Mouse (Mus musculus): ENCODE measurements around the gene Gm960. TPM values are rescaled to one million over a fixed set of nuclear protein-coding genes. Genes with fewer than 3 reads are reported as not detected.

The Gm960 gene
- polyA plus RNA-seq, 1 experiment from 2014 or later, result 7.6 TPM

GRCm38 (mm10) chr19:4739762-4740161, 41.3 kb upstream of the Gm960 start:
- Histone ChIP-seq H3K36me3 (ENCODE audit: control insufficient read depth, insufficient read depth, low read length) (peaks cover 94% of the 10 kb centered on the region), H3K27ac (replicated peaks; ENCODE audit: low read depth, low read length) (no peak overlapping the region), H3K4me1 (ENCODE audit: control insufficient read depth, insufficient read depth, low read length) (no peaks in the 10 kb centered on the region), H3K9me3 (ENCODE audit: control insufficient read depth, low read length) (no peaks in the 10 kb centered on the region), H3K9ac (replicated peaks; ENCODE audit: low read length) (no peak overlapping the region), H3K27me3 (ENCODE audit: control insufficient read depth, insufficient read depth, low read length) (no peaks in the 10 kb centered on the region), H3K4me3 (replicated peaks; ENCODE audit: low read depth, low read length) (no peak overlapping the region), H3K4me2 (ENCODE audit: low read length) (no peak overlapping the region)
- DNase-seq, result no peak
- ATAC-seq (ENCODE audit: low FRiP score, low TSS enrichment), result no peak
- WGBS, result 93% methylated on average over 5 of the region's 5 CpGs

- no peak overlapping the region for H3K9ac ChIP-seq (replicated peaks; ENCODE audit: low read length)
- no peak for ATAC-seq (ENCODE audit: low FRiP score, low TSS enrichment)
- no peak overlapping the region for H3K4me2 ChIP-seq (ENCODE audit: low read length)
- no peaks in the 10 kb centered on the region for H3K9me3 ChIP-seq (ENCODE audit: control insufficient read depth, low read length)
- WGBS, result 90% methylated on average over 11 of the region's 11 CpGs
- no peak for DNase-seq
- no peaks in the 10 kb centered on the region for H3K27me3 ChIP-seq (ENCODE audit: control insufficient read depth, insufficient read depth, low read length)
- no peak overlapping the region for H3K27ac ChIP-seq (replicated peaks; ENCODE audit: low read depth, low read length)
- H3K4me3 ChIP-seq (replicated peaks; ENCODE audit: low read depth, low read length), result no peak overlapping the region
- H3K36me3 ChIP-seq (ENCODE audit: control insufficient read depth, insufficient read depth, low read length), result peaks cover 94% of the 10 kb centered on the region
- no peaks in the 10 kb centered on the region for H3K4me1 ChIP-seq (ENCODE audit: control insufficient read depth, insufficient read depth, low read length)
These were observed 40.6 kb upstream of the Gm960 start for GRCm38 (mm10) chr19:4739053-4739452.

- no peak for DNase-seq
- Histone ChIP-seq H3K36me3 (ENCODE audit: control insufficient read depth, insufficient read depth, low read length) (peaks cover 98% of the 10 kb centered on the region), H3K9me3 (ENCODE audit: control insufficient read depth, low read length) (no peaks in the 10 kb centered on the region), H3K27me3 (ENCODE audit: control insufficient read depth, insufficient read depth, low read length) (no peaks in the 10 kb centered on the region), H3K4me1 (ENCODE audit: control insufficient read depth, insufficient read depth, low read length) (no peaks in the 10 kb centered on the region), H3K27ac (replicated peaks; ENCODE audit: low read depth, low read length) (no peak overlapping the region), H3K9ac (replicated peaks; ENCODE audit: low read length) (no peak overlapping the region), H3K4me2 (ENCODE audit: low read length) (no peak overlapping the region), H3K4me3 (replicated peaks; ENCODE audit: low read depth, low read length) (no peak overlapping the region)
- no peak for ATAC-seq (ENCODE audit: low FRiP score, low TSS enrichment)
- 90% methylated on average over 13 of the region's 13 CpGs for WGBS
These were observed 39.4 kb upstream of the Gm960 start for GRCm38 (mm10) chr19:4737866-4738265.

GRCm38 (mm10) chr19:4733052-4733451, 34.6 kb upstream of the Gm960 start:
- H3K9me3 ChIP-seq (ENCODE audit: control insufficient read depth, low read length), result no peaks in the 10 kb centered on the region
- no peak for ATAC-seq (ENCODE audit: low FRiP score, low TSS enrichment)
- H3K27ac ChIP-seq (replicated peaks; ENCODE audit: low read depth, low read length), result no peak overlapping the region
- H3K4me2 ChIP-seq (ENCODE audit: low read length), result no peak overlapping the region
- 90% methylated on average over 3 of the region's 3 CpGs for WGBS
- no peaks in the 10 kb centered on the region for H3K27me3 ChIP-seq (ENCODE audit: control insufficient read depth, insufficient read depth, low read length)
- no peak for DNase-seq
- no peak overlapping the region for H3K4me3 ChIP-seq (replicated peaks; ENCODE audit: low read depth, low read length)
- no peaks in the 10 kb centered on the region for H3K4me1 ChIP-seq (ENCODE audit: control insufficient read depth, insufficient read depth, low read length)
- H3K36me3 ChIP-seq (ENCODE audit: control insufficient read depth, insufficient read depth, low read length), result peaks cover 95% of the 10 kb centered on the region
- H3K9ac ChIP-seq (replicated peaks; ENCODE audit: low read length), result no peak overlapping the region

DNA sequence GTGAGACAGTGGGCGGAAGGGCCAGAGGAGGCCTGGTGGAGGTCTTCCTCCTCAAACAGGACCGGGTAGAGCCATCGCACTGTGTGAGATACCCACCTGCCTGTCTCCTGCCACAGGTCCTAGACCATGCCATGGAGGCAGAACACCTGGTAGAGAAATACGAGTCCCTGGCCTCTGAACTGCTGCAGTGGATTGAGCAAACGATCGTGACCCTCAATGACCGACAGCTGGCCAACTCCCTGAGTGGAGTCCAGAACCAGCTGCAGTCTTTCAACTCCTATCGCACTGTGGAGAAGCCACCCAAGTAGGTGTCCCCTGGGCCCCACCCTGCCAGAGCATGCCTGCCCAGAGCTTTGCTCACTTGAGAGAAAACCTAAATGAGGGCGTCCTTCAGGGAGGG, 30.7 kb upstream of the Gm960 start:
- H3K36me3 ChIP-seq (ENCODE audit: control insufficient read depth, insufficient read depth, low read length), result peaks cover 90% of the 10 kb centered on the region
- WGBS, result 93% methylated on average over 9 of the region's 9 CpGs

GRCm38 (mm10) chr19:4720671-4721244, 22.3 kb upstream of the Gm960 start:
- H3K27ac ChIP-seq (replicated peaks; ENCODE audit: low read depth, low read length), result no peak overlapping the region
- DNase-seq (no peak), ATAC-seq (ENCODE audit: low FRiP score, low TSS enrichment) (no peak)
- H3K36me3 ChIP-seq (ENCODE audit: control insufficient read depth, insufficient read depth, low read length), result peaks cover 59% of the 10 kb centered on the region
- no peaks in the 10 kb centered on the region for H3K4me1 ChIP-seq (ENCODE audit: control insufficient read depth, insufficient read depth, low read length)
- no peaks in the 10 kb centered on the region for H3K9me3 ChIP-seq (ENCODE audit: control insufficient read depth, low read length)
- H3K4me2 ChIP-seq (ENCODE audit: low read length), result no peak overlapping the region
- no peaks in the 10 kb centered on the region for H3K27me3 ChIP-seq (ENCODE audit: control insufficient read depth, insufficient read depth, low read length)
- H3K9ac ChIP-seq (replicated peaks; ENCODE audit: low read length), result no peak overlapping the region
- WGBS, result 24% methylated on average over 11 of the region's 11 CpGs
- H3K4me3 ChIP-seq (replicated peaks; ENCODE audit: low read depth, low read length), result no peak overlapping the region

More for the DNA sequence above, 30.7 kb upstream of the Gm960 start:
- DNase-seq (no peak), ATAC-seq (ENCODE audit: low FRiP score, low TSS enrichment) (no peak)
- Histone ChIP-seq H3K4me3 (replicated peaks; ENCODE audit: low read depth, low read length) (no peak overlapping the region), H3K4me1 (ENCODE audit: control insufficient read depth, insufficient read depth, low read length) (no peaks in the 10 kb centered on the region), H3K9me3 (ENCODE audit: control insufficient read depth, low read length) (no peaks in the 10 kb centered on the region), H3K9ac (replicated peaks; ENCODE audit: low read length) (no peak overlapping the region), H3K27me3 (ENCODE audit: control insufficient read depth, insufficient read depth, low read length) (no peaks in the 10 kb centered on the region), H3K27ac (replicated peaks; ENCODE audit: low read depth, low read length) (no peak overlapping the region), H3K4me2 (ENCODE audit: low read length) (no peak overlapping the region)

DNA sequence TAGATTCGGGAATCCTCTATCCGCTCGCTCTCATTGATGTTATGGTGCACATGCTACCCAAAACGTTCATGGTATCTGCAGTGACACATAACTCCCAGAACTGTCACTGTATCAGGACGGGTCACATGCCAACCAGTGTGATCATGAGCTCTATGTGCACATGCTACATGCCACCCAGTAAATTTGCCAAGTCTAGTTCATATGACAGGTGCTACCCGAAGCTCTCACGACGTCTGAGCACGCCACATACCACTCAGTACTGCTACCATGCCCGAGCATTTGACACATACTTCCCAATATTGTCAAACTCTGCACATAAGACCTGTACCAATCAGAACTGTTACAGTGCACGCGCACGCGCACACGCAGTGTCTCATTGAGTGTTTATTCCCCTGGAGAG, 21.6 kb upstream of the Gm960 start:
- WGBS, result 83% methylated on average over 15 of the region's 15 CpGs
- peaks cover under 1% of the 10 kb centered on the region for H3K4me1 ChIP-seq (ENCODE audit: control insufficient read depth, insufficient read depth, low read length)
- H3K36me3 ChIP-seq (ENCODE audit: control insufficient read depth, insufficient read depth, low read length), result peaks cover 57% of the 10 kb centered on the region
- H3K27me3 ChIP-seq (ENCODE audit: control insufficient read depth, insufficient read depth, low read length), result no peaks in the 10 kb centered on the region
- H3K4me2 ChIP-seq (ENCODE audit: low read length), result no peak overlapping the region
- no peak overlapping the region for H3K9ac ChIP-seq (replicated peaks; ENCODE audit: low read length)
- ATAC-seq (ENCODE audit: low FRiP score, low TSS enrichment) (no peak), DNase-seq (no peak)
- H3K27ac ChIP-seq (replicated peaks; ENCODE audit: low read depth, low read length), result no peak overlapping the region
- no peak overlapping the region for H3K4me3 ChIP-seq (replicated peaks; ENCODE audit: low read depth, low read length)
- H3K9me3 ChIP-seq (ENCODE audit: control insufficient read depth, low read length), result no peaks in the 10 kb centered on the region

DNA sequence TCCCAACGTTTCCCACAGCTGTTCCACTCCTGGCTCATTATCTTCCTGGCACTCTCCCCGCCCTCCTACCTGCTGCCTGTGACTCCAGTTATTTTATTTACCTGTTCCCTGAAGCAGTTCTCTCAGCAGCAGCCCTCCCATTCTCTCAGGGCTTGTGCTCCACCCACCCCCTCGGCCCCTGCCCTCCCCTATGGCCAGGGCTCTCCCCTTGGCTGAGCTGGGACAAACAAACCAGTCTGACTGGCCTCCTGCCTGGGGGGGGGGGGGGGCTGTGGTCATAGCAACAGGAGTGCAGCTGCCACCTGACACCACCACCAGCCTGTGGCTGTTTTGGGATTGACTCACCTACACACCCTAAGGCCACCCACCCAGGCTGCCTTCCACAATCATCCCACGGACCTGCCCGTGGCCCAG, 20.9 kb upstream of the Gm960 start:
- Histone ChIP-seq H3K4me2 (ENCODE audit: low read length) (no peak overlapping the region), H3K36me3 (ENCODE audit: control insufficient read depth, insufficient read depth, low read length) (peaks cover 51% of the 10 kb centered on the region)
- 10% methylated on average over 5 of the region's 5 CpGs for WGBS

DNA sequence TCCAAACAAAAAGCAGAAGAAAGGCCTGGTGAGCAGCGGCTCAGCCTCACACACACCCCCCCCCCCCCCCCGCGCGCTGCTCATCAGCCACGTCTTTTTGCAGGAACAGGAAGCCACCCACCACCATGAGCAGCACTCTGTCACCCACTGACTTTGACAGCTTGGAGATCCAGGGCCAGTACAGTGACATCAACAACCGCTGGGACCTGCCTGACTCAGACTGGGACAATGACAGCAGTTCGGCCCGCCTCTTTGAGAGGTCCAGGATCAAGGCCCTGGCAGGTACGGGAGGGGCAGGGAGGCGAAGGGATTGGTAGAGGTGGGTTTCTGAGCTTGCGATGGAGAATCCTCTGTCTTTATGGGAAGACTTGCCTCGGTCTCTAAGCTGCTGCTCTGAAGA, 20.2 kb upstream of the Gm960 start:
- no peaks in the 10 kb centered on the region for H3K9me3 ChIP-seq (ENCODE audit: control insufficient read depth, low read length)
- DNase-seq, result no peak
- H3K27ac ChIP-seq (replicated peaks; ENCODE audit: low read depth, low read length), result no peak overlapping the region
- no peak overlapping the region for H3K4me2 ChIP-seq (ENCODE audit: low read length)
- WGBS, result 23% methylated on average over 12 of the region's 12 CpGs
- ATAC-seq (ENCODE audit: low FRiP score, low TSS enrichment), result no peak
- H3K27me3 ChIP-seq (ENCODE audit: control insufficient read depth, insufficient read depth, low read length), result no peaks in the 10 kb centered on the region
- H3K36me3 ChIP-seq (ENCODE audit: control insufficient read depth, insufficient read depth, low read length), result peaks cover 45% of the 10 kb centered on the region
- H3K4me1 ChIP-seq (ENCODE audit: control insufficient read depth, insufficient read depth, low read length), result peaks cover 15% of the 10 kb centered on the region
- no peak overlapping the region for H3K4me3 ChIP-seq (replicated peaks; ENCODE audit: low read depth, low read length)
- H3K9ac ChIP-seq (replicated peaks; ENCODE audit: low read length), result no peak overlapping the region

More for the DNA sequence above, 20.9 kb upstream of the Gm960 start:
- Histone ChIP-seq H3K27ac (replicated peaks; ENCODE audit: low read depth, low read length) (no peak overlapping the region), H3K9ac (replicated peaks; ENCODE audit: low read length) (no peak overlapping the region), H3K9me3 (ENCODE audit: control insufficient read depth, low read length) (no peaks in the 10 kb centered on the region), H3K27me3 (ENCODE audit: control insufficient read depth, insufficient read depth, low read length) (no peaks in the 10 kb centered on the region), H3K4me3 (replicated peaks; ENCODE audit: low read depth, low read length) (no peak overlapping the region), H3K4me1 (ENCODE audit: control insufficient read depth, insufficient read depth, low read length) (peaks cover 8% of the 10 kb centered on the region)
- no peak for DNase-seq
- ATAC-seq (ENCODE audit: low FRiP score, low TSS enrichment), result no peak

All from midbrain, embryonic 14.5 days (tissue).